Mouse (Mus musculus) limb, embryonic 11.5 days (tissue): ENCODE data around the gene Krtap3-1. TPM values are rescaled to one million over a fixed set of nuclear protein-coding genes. Genes with fewer than 3 reads are reported as not detected.

Experiments used
- ATAC-seq: fragments of 200-750 bp; cut with Nextera tagmentation; 2 replicates; pipeline ENCODE4 v1.8.0; 2017; ENCODE audit warnings: low read depth; ENCODE audit not compliant: insufficient number of reproducible peaks, low FRiP score, low TSS enrichment
- DNase-seq: peaks from one replicate; pipeline ENCODE4 v3.0.0-alpha.2; 2015; ENCODE audit warnings: low spot score
- H3K27ac ChIP-seq: fragments of 300-500 bp; sonication (generic); replicated peaks from 2 replicates; pipeline ENCODE4 v1.5.1; 2014; ENCODE audit warnings: low read depth, mild to moderate bottlenecking, low read length
- H3K27me3 ChIP-seq: fragments of 300-500 bp; sonication (generic); 2 replicates; pipeline ENCODE4 v1.6.1; 2014; ENCODE audit warnings: mild to moderate bottlenecking, low read length, mixed read lengths; ENCODE audit not compliant: control insufficient read depth, insufficient read depth
- H3K36me3 ChIP-seq: fragments of 300-500 bp; sonication (generic); 2 replicates; pipeline ENCODE4 v1.6.1; 2014; ENCODE audit warnings: mild to moderate bottlenecking, low read length, moderate library complexity, mixed read lengths; ENCODE audit not compliant: control insufficient read depth, insufficient read depth
- H3K4me1 ChIP-seq: fragments of 300-500 bp; sonication (generic); 2 replicates; pipeline ENCODE4 v1.6.1; 2014; ENCODE audit warnings: low read length, mixed read lengths; ENCODE audit not compliant: control insufficient read depth, insufficient read depth
- H3K4me2 ChIP-seq: fragments of 300-500 bp; sonication (generic); 2 replicates; pipeline ENCODE4 v1.6.1; 2014; ENCODE audit warnings: low read depth, mild to moderate bottlenecking, moderate library complexity; ENCODE audit not compliant: severe bottlenecking
- H3K4me3 ChIP-seq: fragments of 300-500 bp; sonication (generic); 2 replicates; pipeline ENCODE4 v1.5.1; 2014; ENCODE audit warnings: low read depth, low read length
- H3K9ac ChIP-seq: fragments of 300-500 bp; sonication (generic); 2 replicates; pipeline ENCODE4 v1.6.1; 2014; ENCODE audit warnings: mild to moderate bottlenecking, low read length
- H3K9me3 ChIP-seq: fragments of 300-500 bp; sonication (generic); 2 replicates; pipeline ENCODE4 v1.6.1; 2016; ENCODE audit warnings: low read length; ENCODE audit not compliant: control insufficient read depth
- WGBS: fragments of 180-500 bp; shearing (Covaris S2); extraction: QIAGEN DNeasy Blood & Tissue Kit; methylation state at CpG from one replicate; pipeline ENCODE4 v1.1.7; 2014; 5-methylcytosine and 5-hydroxymethylcytosine counted together
- polyA plus RNA-seq: library from polyadenylated mRNA; unstranded; fragments of >200 nt; fragmentation: Nextera tagmentation; extraction: Ambion mirVana; gene quantifications from 2 replicates; pipeline ENCODE4 v1.2.1, GENCODE M21; 2014

Krtap3-1 gene
- polyA plus RNA-seq, 1 experiment from 2014 or later, result not detected

DNA sequence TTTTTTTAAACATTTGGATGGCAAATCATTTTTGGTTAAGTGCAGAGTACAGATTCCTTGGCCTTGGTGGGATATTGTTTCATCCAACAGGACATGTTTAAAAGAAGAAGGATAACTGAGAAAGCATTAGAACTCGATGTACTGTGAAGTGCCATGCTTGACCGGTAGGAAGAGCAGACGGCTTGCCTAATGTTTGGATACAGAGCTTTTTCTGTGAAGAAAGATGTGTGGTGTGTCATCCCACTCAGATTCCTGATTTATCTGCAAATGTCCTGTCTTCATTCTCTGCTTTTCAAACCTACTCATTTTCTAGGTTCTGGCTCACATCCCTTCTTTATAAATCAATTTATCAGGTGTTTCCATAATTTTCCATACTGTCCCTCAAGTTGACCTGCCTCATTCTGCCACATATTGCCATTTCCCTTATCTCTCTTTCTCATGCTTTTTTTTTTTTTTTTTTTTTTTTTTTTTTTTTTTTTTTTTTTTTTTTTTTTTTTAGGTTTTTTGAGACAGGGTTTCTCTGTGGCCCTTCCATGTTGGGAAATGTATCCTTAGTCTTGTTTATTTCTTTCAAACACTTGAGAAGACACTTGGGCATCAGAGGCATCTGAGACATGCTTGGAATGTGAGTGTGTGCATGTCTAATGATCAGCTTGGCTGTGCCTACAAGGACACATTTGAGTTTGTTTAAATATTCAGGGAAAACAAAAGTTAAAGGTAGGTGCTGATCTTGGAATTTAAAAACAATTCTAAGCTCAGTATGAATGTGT, 8.3 kb downstream of the Krtap3-1 start:
- Histone ChIP-seq H3K27me3 (no peaks in the 10 kb centered on the region), H3K27ac (no peak overlapping the region)
- WGBS, result 91% methylated on average over 3 of the region's 3 CpGs

DNA sequence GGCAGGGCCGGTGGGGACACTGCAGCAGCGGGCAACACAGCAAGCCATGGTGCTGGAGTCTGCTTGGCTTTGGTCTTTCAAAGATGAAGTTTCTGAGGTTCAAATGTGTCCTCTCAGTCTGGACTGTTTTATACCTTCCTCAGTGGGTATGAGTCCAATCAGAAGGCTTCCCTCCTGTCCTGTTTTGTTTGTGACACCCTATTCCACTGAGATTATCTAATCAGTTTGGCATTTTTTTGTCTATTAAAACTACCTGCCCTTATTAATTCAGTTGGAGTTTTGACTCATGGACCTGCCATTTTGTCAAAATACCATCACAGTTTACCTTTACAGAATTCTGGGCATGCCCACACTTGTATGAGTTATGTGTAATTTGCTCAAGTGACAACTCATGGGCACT, 9.7 kb downstream of the Krtap3-1 start, which contains the start of gene Krtap3-2:
TSS of gene Krtap3-2 (minus strand) at position 101 of the 400 bp plus-strand sequence.
- no peak for ATAC-seq

More for the DNA sequence above, 8.3 kb downstream of the Krtap3-1 start:
- Histone ChIP-seq H3K36me3 (no peaks in the 10 kb centered on the region), H3K4me1 (no peaks in the 10 kb centered on the region), H3K9me3 (no peaks in the 10 kb centered on the region), H3K4me2 (no peak overlapping the region), H3K4me3 (no peak overlapping the region), H3K9ac (no peak overlapping the region)
- ATAC-seq, result no peak
- no peak for DNase-seq

DNA sequence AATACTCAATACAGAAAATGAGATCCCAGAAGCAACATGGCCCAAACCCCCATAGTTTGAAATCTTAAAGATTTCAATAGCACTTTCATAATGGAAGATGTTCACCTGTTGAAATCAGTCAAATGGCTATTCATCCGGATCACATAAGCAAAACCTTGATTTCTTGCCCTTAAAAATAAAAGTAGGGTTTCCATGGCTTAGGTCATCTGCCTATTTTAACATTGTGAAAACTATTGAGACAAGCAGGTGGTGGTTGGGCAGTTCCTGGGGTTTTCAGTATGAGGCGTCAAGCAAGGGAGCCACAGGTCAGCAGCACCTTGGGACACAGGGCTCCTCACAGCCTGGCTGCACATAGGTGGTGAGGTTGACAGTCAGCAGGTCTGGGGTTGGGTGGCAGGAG, 10.2 kb downstream of the Krtap3-1 start:
- DNase-seq, result no peak
- Histone ChIP-seq H3K9ac (no peak overlapping the region), H3K27me3 (no peaks in the 10 kb centered on the region), H3K4me2 (no peak overlapping the region), H3K27ac (no peak overlapping the region), H3K9me3 (no peaks in the 10 kb centered on the region), H3K4me3 (no peak overlapping the region), H3K36me3 (no peaks in the 10 kb centered on the region), H3K4me1 (no peaks in the 10 kb centered on the region)
- no peak for ATAC-seq
- 83% methylated on average over 2 of the region's 2 CpGs for WGBS

More for the DNA sequence above, 9.7 kb downstream of the Krtap3-1 start, which contains the start of gene Krtap3-2:
- no peaks in the 10 kb centered on the region for H3K4me1 ChIP-seq
- DNase-seq, result no peak
- no peak within 1 kb of the TSS for H3K4me2 ChIP-seq
- no peak within 1 kb of the TSS for H3K4me3 ChIP-seq
- 75% methylated on average over 2 of the region's 2 CpGs for WGBS
- no peaks in the 10 kb centered on the region for H3K36me3 ChIP-seq
- no peaks in the 10 kb centered on the region for H3K9me3 ChIP-seq
- H3K27me3 ChIP-seq, result no peaks in the 10 kb centered on the region
- H3K9ac ChIP-seq, result no peak within 1 kb of the TSS
- H3K27ac ChIP-seq, result no peak within 1 kb of the TSS

DNA sequence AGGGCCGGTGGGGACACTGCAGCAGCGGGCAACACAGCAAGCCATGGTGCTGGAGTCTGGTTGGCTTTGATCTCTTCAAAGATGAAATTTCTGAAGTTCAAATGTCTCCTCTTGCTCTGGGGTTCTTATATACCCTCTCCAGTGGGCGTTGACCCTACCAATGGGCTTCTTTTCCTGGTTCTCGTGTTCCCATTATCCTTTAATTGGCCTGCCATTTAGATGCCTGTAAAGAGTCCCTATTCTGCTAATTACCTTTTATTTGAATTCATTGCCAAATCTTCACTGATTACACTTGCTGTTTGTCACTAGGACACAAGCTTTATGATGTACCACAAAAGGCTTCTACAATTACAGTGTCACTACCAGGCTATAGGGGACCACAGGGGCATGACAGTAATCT, 15.7 kb downstream of the Krtap3-1 start, which contains the start of gene Krtap3-3:
TSS of gene Krtap3-3 (minus strand) at position 101 of the 400 bp plus-strand sequence.
- no peaks in the 10 kb centered on the region for H3K36me3 ChIP-seq
- ATAC-seq, result no peak
- H3K9me3 ChIP-seq, result no peaks in the 10 kb centered on the region
- H3K27me3 ChIP-seq, result no peaks in the 10 kb centered on the region
- H3K27ac ChIP-seq, result no peak within 1 kb of the TSS
- H3K4me1 ChIP-seq, result no peaks in the 10 kb centered on the region
- no peak within 1 kb of the TSS for H3K4me2 ChIP-seq
- no peak within 1 kb of the TSS for H3K4me3 ChIP-seq
- no peak for DNase-seq
- H3K9ac ChIP-seq, result no peak within 1 kb of the TSS
- WGBS, result 62% methylated on average over 4 of the region's 4 CpGs

GRCm38 (mm10) chr11:99547892-99548291, 18.5 kb downstream of the Krtap3-1 start:
- no peaks in the 10 kb centered on the region for H3K4me1 ChIP-seq
- H3K9me3 ChIP-seq, result no peaks in the 10 kb centered on the region
- no peak overlapping the region for H3K27ac ChIP-seq
- DNase-seq, result no peak
- H3K4me3 ChIP-seq, result no peak overlapping the region
- H3K27me3 ChIP-seq, result no peaks in the 10 kb centered on the region
- ATAC-seq, result no peak
- no peak overlapping the region for H3K9ac ChIP-seq
- no peak overlapping the region for H3K4me2 ChIP-seq
- no peaks in the 10 kb centered on the region for H3K36me3 ChIP-seq

- Histone ChIP-seq H3K4me2 (no peak overlapping the region), H3K4me3 (no peak overlapping the region), H3K9me3 (no peaks in the 10 kb centered on the region), H3K4me1 (no peaks in the 10 kb centered on the region), H3K36me3 (no peaks in the 10 kb centered on the region), H3K27me3 (no peaks in the 10 kb centered on the region), H3K9ac (no peak overlapping the region), H3K27ac (no peak overlapping the region)
- no peak for DNase-seq
- WGBS, result 90% methylated on average over 9 of the region's 9 CpGs
- ATAC-seq, result no peak
Measured at GRCm38 (mm10) chr11:99539721-99540120, 26.7 kb downstream of the Krtap3-1 start.

GRCm38 (mm10) chr11:99521288-99521860, 45.1 kb downstream of the Krtap3-1 start, which contains the start of gene Krt39:
Gene Krt39 (minus strand): TSS chr11:99521338.
- no peaks in the 10 kb centered on the region for H3K9me3 ChIP-seq
- no peak within 1 kb of the TSS for H3K9ac ChIP-seq
- H3K27ac ChIP-seq, result no peak within 1 kb of the TSS
- H3K27me3 ChIP-seq, result no peaks in the 10 kb centered on the region
- H3K4me3 ChIP-seq, result no peak within 1 kb of the TSS
- no peak within 1 kb of the TSS for H3K4me2 ChIP-seq
- WGBS, result 32% methylated on average over 13 of the region's 13 CpGs
- no peaks in the 10 kb centered on the region for H3K36me3 ChIP-seq
- DNase-seq (peak; percentile 29), ATAC-seq (no peak)
- no peaks in the 10 kb centered on the region for H3K4me1 ChIP-seq
